Mouse (Mus musculus): ENCODE data around the gene Svbp.

Svbp gene

DNA sequence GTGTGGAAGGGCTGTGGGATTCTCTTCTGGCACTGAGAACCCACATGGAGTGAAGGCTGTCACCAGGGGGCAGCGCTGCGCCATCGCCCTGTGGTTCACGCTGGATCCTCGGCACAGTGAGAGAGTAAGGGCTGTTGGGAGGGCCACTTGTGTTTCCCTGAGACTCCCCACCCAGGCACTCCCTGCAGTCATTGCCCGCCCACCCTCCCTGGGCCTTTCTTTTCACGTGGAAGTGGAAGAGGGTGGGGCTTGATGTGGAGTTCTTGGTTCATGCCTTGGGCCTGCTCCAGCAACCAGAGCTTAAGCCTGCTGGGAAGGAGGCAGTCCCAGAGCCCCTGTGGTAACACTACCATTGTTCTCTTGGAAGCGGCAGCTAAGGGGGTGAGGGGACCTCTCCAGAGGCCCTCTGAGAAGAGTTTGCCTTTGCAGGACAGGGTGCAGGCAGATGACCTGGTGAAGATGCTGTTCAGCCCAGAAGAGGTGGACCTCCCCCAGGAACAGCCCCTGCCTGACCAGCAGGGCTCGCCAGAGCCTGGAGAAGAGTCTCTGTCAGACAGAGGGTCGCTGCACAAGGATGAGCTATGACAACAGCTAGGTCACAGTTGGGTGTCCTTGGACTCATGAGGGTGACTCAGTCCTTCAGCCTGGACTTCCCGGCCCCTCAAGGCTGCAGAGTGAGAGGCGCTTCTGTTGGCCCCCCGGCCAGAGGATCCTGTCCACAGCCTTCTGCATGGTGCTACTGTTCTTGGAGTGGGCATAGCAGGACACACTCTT lies 52.5 kb downstream of the Svbp start:
- DNase-seq = peak; percentile 36 to 78

GRCm38 (mm10) chr4:119248407-119248965 lies 53.4 kb downstream of the Svbp start:
- DNase-seq = no peak
